Mouse (Mus musculus): Measurements from ENCODE around the gene Ttc21b.

- TF ChIP-seq CTCF (conservative IDR thresholded peaks at IDR 0.05; ENCODE audit: insufficient read depth, insufficient read length, low read depth, low read length) = no peak
- TF ChIP-seq POLR2A (IDR thresholded peaks at IDR 0.05; ENCODE audit: low read depth, low read length) = no peak
These were observed 56.2 kb downstream of the Ttc21b start for GRCm38 (mm10) chr2:66200195-66200594.
